In the genomic region with DNA sequence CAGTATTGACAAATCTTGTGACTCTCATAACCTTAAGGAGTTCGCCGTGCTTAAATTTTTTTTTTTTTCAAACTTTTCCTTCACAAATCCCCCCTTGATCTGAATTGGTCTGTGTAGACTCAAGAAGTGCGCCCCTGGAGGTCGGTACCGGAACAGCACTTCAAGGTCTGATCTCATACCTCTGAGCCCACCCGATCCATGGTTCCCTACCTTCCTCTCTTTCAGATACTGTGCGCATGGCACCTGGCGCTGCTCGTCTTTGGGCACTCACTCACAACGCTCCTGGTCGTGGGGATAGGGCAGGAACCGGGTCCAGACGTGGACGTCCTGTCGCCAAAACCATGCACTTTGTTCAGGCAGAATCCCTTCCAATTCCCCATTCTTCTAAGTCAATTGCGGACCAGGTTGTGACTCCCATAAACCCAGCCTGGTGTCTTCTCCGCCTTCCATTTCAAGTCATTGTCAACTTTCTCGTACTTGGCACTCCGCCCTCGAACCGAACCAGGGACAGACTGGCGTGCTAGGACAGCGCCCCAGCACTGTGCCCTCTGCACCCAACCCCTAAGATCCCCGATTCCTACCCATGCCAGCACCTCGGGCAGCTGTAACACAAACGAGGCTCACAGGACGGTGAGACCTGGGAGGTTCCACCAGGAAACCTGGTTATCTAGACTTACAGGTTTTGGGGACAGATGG, we compare ENCODE assay signal across 8 mouse cellular contexts. TPM values are rescaled to one million over a fixed set of nuclear protein-coding genes. Genes with fewer than 3 reads are reported as not detected.
DNase-seq lines count a peak whose midpoint lies in the region; ATAC-seq and TF ChIP-seq lines count a peak whose summit lies in the region.

No protein-coding gene starts in this region.

- peak; percentile 45; the same call in 1 of the 2 replicates for ATAC-seq in G1E (ENCODE audit: extremely low read depth, insufficient number of reproducible peaks, low FRiP score, poor library complexity, severe bottlenecking)
- no peak for ATAC-seq in heart, embryonic 15.5 days (replicated peaks; ENCODE audit: insufficient number of reproducible peaks, insufficient read depth, low FRiP score, low read depth)

- H3K4me1 ChIP-seq in G1E (ENCODE audit: insufficient read depth, low read depth, low read length), result no peaks in the 10 kb centered on the region
- no peaks in the 10 kb centered on the region for H3K4me1 ChIP-seq in embryonic fibroblast, embryonic 13.5 days (ENCODE audit: control insufficient read depth, insufficient read depth, low read length)
- peaks cover 12% of the 10 kb centered on the region for H3K4me1 ChIP-seq in heart, embryonic 15.5 days (replicated peaks)

- TF ChIP-seq CTCF in G1E (IDR thresholded peaks at IDR 0.05; ENCODE audit: low read depth, low read length), result peak; percentile 81
- TF ChIP-seq CTCF in embryonic fibroblast, embryonic 13.5 days (IDR thresholded peaks at IDR 0.05; ENCODE audit: borderline replicate concordance, insufficient read depth, low read length), result peak; percentile 35

- H3K9me3 ChIP-seq in G1E (replicated peaks), result no peaks in the 10 kb centered on the region
- H3K9me3 ChIP-seq in heart, embryonic 15.5 days (replicated peaks), result no peaks in the 10 kb centered on the region

- DNase-seq in G1E (ENCODE audit: low spot score), result peak; percentile 42
- DNase-seq in brain, adult 2 months (ENCODE audit: low read depth, low spot score), result peak; percentile 61
- peak; percentile 63 for DNase-seq in kidney, postnatal 14 days
- DNase-seq in lung, postnatal 25 days (ENCODE audit: low spot score), result peak; percentile 34
- DNase-seq in retina, postnatal 1 day, result peak; percentile 79
- peak; percentile 43 to 80 for DNase-seq in urinary bladder, postnatal 4 days (ENCODE audit: low spot score in 2 of 2)

- TF ChIP-seq POLR2A in embryonic fibroblast, embryonic 13.5 days (IDR thresholded peaks at IDR 0.05; ENCODE audit: low read depth, low read length), result no peak

- peak overlapping the region; percentile 61 for H3K4me2 ChIP-seq in heart, embryonic 15.5 days

- WGBS in heart, embryonic 15.5 days, result 2% methylated on average over 27 of the region's 27 CpGs

- no peaks in the 10 kb centered on the region for H3K36me3 ChIP-seq in G1E (replicated peaks)
- no peaks in the 10 kb centered on the region for H3K36me3 ChIP-seq in heart, embryonic 15.5 days

- H3K9ac ChIP-seq in heart, embryonic 15.5 days, result peak overlapping the region; percentile 36; the same call in 1 of the 2 replicates

- peaks cover 13% of the 10 kb centered on the region; the same call in 1 of the 2 replicates for H3K27me3 ChIP-seq in G1E (ENCODE audit: insufficient read depth, low read length)
- H3K27me3 ChIP-seq in heart, embryonic 15.5 days, result peaks cover 94% of the 10 kb centered on the region

- no peak overlapping the region for H3K4me3 ChIP-seq in G1E (ENCODE audit: low read depth, low read length)
- H3K4me3 ChIP-seq in embryonic fibroblast, embryonic 13.5 days (ENCODE audit: insufficient read depth, low read length), result no peak overlapping the region
- peak overlapping the region; percentile 34 for H3K4me3 ChIP-seq in heart, embryonic 15.5 days

- H3K27ac ChIP-seq in embryonic fibroblast, embryonic 13.5 days (ENCODE audit: insufficient read depth, low read length), result no peak overlapping the region
- H3K27ac ChIP-seq in heart, embryonic 15.5 days, result no peak overlapping the region

RNA-seq across cellular contexts. Expression of a gene that starts 0.7 kb away (rescaled TPM):
- not detected in 2 replicates for total RNA-seq in G1E (2014; fragmentation: Nextera tagmentation)
- total RNA-seq in G1E (2017), result 0.11 TPM in 1 of 2 replicates, not detected in the other
- polyA plus RNA-seq in G1E (2012), result not detected in 2 replicates
- polyA plus RNA-seq in embryonic fibroblast, embryonic 13.5 days (2011; ENCODE audit: insufficient read length, low read depth, missing spikeins), result 0.48 and 0.58 TPM in 2 replicates
- 1.2 TPM in 1 of 2 replicates, not detected in the other for polyA plus RNA-seq in heart, embryonic 15.5 days (2015; fragmentation: Nextera tagmentation; extraction: Ambion mirVana)

RNA-seq across cellular contexts. Expression of a gene that starts 2.6 kb away (rescaled TPM):
- total RNA-seq in G1E (2014; fragmentation: Nextera tagmentation), result not detected in 2 replicates
- total RNA-seq in G1E (2017), result not detected in 2 replicates
- polyA plus RNA-seq in G1E (2012), result not detected in 2 replicates
- not detected in 2 replicates for polyA plus RNA-seq in embryonic fibroblast, embryonic 13.5 days (2011; ENCODE audit: insufficient read length, low read depth, missing spikeins)
- 0.03 and 0.04 TPM in 2 replicates for polyA plus RNA-seq in heart, embryonic 15.5 days (2015; fragmentation: Nextera tagmentation; extraction: Ambion mirVana)

RNA-seq across cellular contexts. Expression of a gene that starts 14.2 kb away (rescaled TPM):
- not detected in 2 replicates for total RNA-seq in G1E (2014; fragmentation: Nextera tagmentation)
- 0.16 TPM in 1 of 2 replicates, not detected in the other for total RNA-seq in G1E (2017)
- not detected in 2 replicates for polyA plus RNA-seq in G1E (2012)
- polyA plus RNA-seq in embryonic fibroblast, embryonic 13.5 days (2011; ENCODE audit: insufficient read length, low read depth, missing spikeins), result not detected in 2 replicates
- not detected in 2 replicates for polyA plus RNA-seq in heart, embryonic 15.5 days (2015; fragmentation: Nextera tagmentation; extraction: Ambion mirVana)

RNA-seq across cellular contexts. Expression of a gene that starts 14.6 kb away (rescaled TPM):
- total RNA-seq in G1E (2014; fragmentation: Nextera tagmentation) (not detected in 2 replicates), G1E (2017) (0.16 TPM in 1 of 2 replicates, not detected in the other)
- polyA plus RNA-seq in G1E (2012), result not detected in 2 replicates
- not detected in 2 replicates for polyA plus RNA-seq in embryonic fibroblast, embryonic 13.5 days (2011; ENCODE audit: insufficient read length, low read depth, missing spikeins)
- 0.05 and 0.13 TPM in 2 replicates for polyA plus RNA-seq in heart, embryonic 15.5 days (2015; fragmentation: Nextera tagmentation; extraction: Ambion mirVana)

RNA-seq across cellular contexts. Expression of a gene that starts 56.1 kb away (rescaled TPM):
- total RNA-seq in G1E (2014; fragmentation: Nextera tagmentation) (not detected in 2 replicates), G1E (2017) (0.22 and 0.35 TPM in 2 replicates)
- polyA plus RNA-seq in G1E (2012), result 0.27 and 0.54 TPM in 2 replicates
- polyA plus RNA-seq in embryonic fibroblast, embryonic 13.5 days (2011; ENCODE audit: insufficient read length, low read depth, missing spikeins), result 10.6 and 12.3 TPM in 2 replicates
- polyA plus RNA-seq in heart, embryonic 15.5 days (2015; fragmentation: Nextera tagmentation; extraction: Ambion mirVana), result 2.0 and 2.7 TPM in 2 replicates
